Mouse (Mus musculus) liver, embryonic 15.5 days (tissue): ENCODE results near the gene Ddx25. TPM values are rescaled to one million over a fixed set of nuclear protein-coding genes. Genes with fewer than 3 reads are reported as not detected.

Source experiments
- ATAC-seq: fragments of 200-750 bp; cut with Nextera tagmentation; 2 replicates; pipeline ENCODE4 v1.8.0; 2017; ENCODE audit warnings: moderate number of reproducible peaks, mild to moderate bottlenecking, moderate library complexity; ENCODE audit not compliant: insufficient read depth
- H3K27ac ChIP-seq: fragments of 300-500 bp; sonication (generic); replicated peaks from 2 replicates; pipeline ENCODE4 v1.5.1; 2015; ENCODE audit warnings: mild to moderate bottlenecking, inconsistent platforms
- H3K27me3 ChIP-seq: fragments of 300-500 bp; sonication (generic); 2 replicates; pipeline ENCODE4 v1.6.1; 2015; ENCODE audit warnings: mild to moderate bottlenecking, inconsistent platforms
- H3K36me3 ChIP-seq: fragments of 300-500 bp; sonication (generic); replicated peaks from 2 replicates; pipeline ENCODE4 v1.6.1; 2015; ENCODE audit warnings: moderate library complexity, mild to moderate bottlenecking, inconsistent platforms
- H3K4me1 ChIP-seq: fragments of 300-500 bp; sonication (generic); replicated peaks from 2 replicates; pipeline ENCODE4 v1.6.1; 2015; ENCODE audit warnings: inconsistent platforms
- H3K4me2 ChIP-seq: fragments of 300-500 bp; sonication (generic); 2 replicates; pipeline ENCODE4 v1.6.1; 2015; ENCODE audit warnings: moderate library complexity, mild to moderate bottlenecking, inconsistent platforms
- H3K4me3 ChIP-seq: fragments of 300-500 bp; sonication (generic); replicated peaks from 2 replicates; pipeline ENCODE4 v1.5.1; 2015; ENCODE audit warnings: mild to moderate bottlenecking, inconsistent platforms
- H3K9ac ChIP-seq: fragments of 300-500 bp; sonication (generic); 2 replicates; pipeline ENCODE4 v1.6.1; 2015; ENCODE audit warnings: moderate library complexity, mild to moderate bottlenecking, inconsistent platforms
- H3K9me3 ChIP-seq: fragments of 300-500 bp; sonication (generic); replicated peaks from 2 replicates; pipeline ENCODE4 v1.6.1; 2016; ENCODE audit warnings: inconsistent platforms
- WGBS: fragments of 180-500 bp; shearing (Covaris S2); methylation state at CpG from one replicate; pipeline ENCODE4 v1.1.7; 2015; ENCODE audit warnings: mixed read lengths; ENCODE audit not compliant: insufficient replicate concordance; 5-methylcytosine and 5-hydroxymethylcytosine counted together
- polyA plus RNA-seq: library from polyadenylated mRNA; unstranded; fragments of >200 nt; fragmentation: Nextera tagmentation; extraction: Ambion mirVana; gene quantifications from 2 replicates; pipeline ENCODE4 v1.2.1, GENCODE M21; 2015

Ddx25 gene
- polyA plus RNA-seq, 1 experiment from 2014 or later: 0.14 TPM

- ATAC-seq: no peak
- H3K4me1 ChIP-seq: peaks cover 3% of the 10 kb centered on the region; the same call in 1 of the 2 replicates
- H3K27me3 ChIP-seq: no peaks in the 10 kb centered on the region
These were observed 19.2 kb downstream of the Ddx25 start for GRCm38 (mm10) chr9:35539001-35539750.

DNA sequence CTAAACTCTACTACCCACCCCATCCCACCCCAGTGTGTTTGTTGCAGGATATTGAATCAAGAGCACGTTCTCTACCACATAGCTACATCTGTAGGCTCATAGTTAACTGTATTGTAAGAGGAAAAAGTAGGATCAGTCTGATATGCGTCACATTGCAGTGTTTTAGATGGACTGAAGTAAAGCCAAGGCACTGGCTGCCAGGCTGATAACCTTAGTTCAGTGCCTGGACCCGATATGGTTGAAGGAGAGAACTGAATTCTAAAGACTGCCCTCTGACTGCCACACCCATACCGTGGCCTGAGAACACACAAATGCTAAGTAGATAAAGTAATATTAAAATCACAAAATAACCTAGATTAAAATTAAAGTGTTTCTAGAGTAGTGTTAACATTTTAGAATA is 22.5 kb downstream of the Ddx25 start:
- H3K27ac ChIP-seq: no peak overlapping the region
- no peak overlapping the region for H3K9ac ChIP-seq
- H3K27me3 ChIP-seq: no peaks in the 10 kb centered on the region
- H3K36me3 ChIP-seq: no peaks in the 10 kb centered on the region
- no peak overlapping the region for H3K4me3 ChIP-seq
- no peak overlapping the region for H3K4me2 ChIP-seq
- no peak for ATAC-seq
- 35% methylated on average over 4 of the region's 4 CpGs for WGBS
- no peaks in the 10 kb centered on the region for H3K9me3 ChIP-seq
- peaks cover 3% of the 10 kb centered on the region; the same call in 1 of the 2 replicates for H3K4me1 ChIP-seq

More at GRCm38 (mm10) chr9:35539001-35539750, 19.2 kb downstream of the Ddx25 start:
- no peak overlapping the region for H3K4me2 ChIP-seq
- no peak overlapping the region for H3K4me3 ChIP-seq
- no peak overlapping the region for H3K27ac ChIP-seq
- H3K9me3 ChIP-seq: no peaks in the 10 kb centered on the region
- 68% methylated on average over 13 of the region's 13 CpGs for WGBS
- H3K9ac ChIP-seq: no peak overlapping the region
- no peaks in the 10 kb centered on the region for H3K36me3 ChIP-seq

- H3K27me3 ChIP-seq: no peaks in the 10 kb centered on the region
- ATAC-seq: no peak
- no peak overlapping the region for H3K27ac ChIP-seq
- H3K4me1 ChIP-seq: peaks cover 3% of the 10 kb centered on the region; the same call in 1 of the 2 replicates
- WGBS: 6% methylated on average over 2 of the region's 2 CpGs
- no peak overlapping the region for H3K9ac ChIP-seq
- no peak overlapping the region for H3K4me3 ChIP-seq
- no peak overlapping the region for H3K4me2 ChIP-seq
- H3K36me3 ChIP-seq: no peaks in the 10 kb centered on the region
- H3K9me3 ChIP-seq: no peaks in the 10 kb centered on the region
These were observed 23.2 kb downstream of the Ddx25 start for GRCm38 (mm10) chr9:35535110-35535509.

DNA sequence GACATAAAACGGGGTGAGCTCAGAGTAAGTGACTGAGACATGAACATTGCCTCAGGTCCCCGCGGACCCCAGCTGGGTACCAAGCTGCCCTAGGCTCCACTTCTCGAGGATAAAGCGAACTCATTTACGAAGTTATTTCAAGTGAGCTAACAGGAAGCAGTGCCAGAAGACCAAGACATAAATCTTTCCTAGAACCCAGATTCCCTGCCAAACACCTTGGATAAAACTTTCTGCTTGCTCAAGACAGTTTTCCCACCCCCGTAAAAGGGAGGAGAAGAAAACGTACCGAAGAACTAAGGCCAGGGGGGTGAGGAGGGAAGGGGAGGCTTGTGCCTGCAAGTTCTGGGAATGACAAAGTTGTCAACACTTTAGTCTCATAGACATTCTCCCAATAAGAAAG is 25.1 kb downstream of the Ddx25 start:
- H3K27me3 ChIP-seq: no peaks in the 10 kb centered on the region
- no peak overlapping the region for H3K4me2 ChIP-seq
- 61% methylated on average over 9 of the region's 9 CpGs for WGBS
- H3K4me3 ChIP-seq: no peak overlapping the region
- H3K36me3 ChIP-seq: no peaks in the 10 kb centered on the region
- peaks cover 3% of the 10 kb centered on the region; the same call in 1 of the 2 replicates for H3K4me1 ChIP-seq
- H3K9ac ChIP-seq: no peak overlapping the region
- no peak for ATAC-seq
- no peaks in the 10 kb centered on the region for H3K9me3 ChIP-seq
- H3K27ac ChIP-seq: no peak overlapping the region

DNA sequence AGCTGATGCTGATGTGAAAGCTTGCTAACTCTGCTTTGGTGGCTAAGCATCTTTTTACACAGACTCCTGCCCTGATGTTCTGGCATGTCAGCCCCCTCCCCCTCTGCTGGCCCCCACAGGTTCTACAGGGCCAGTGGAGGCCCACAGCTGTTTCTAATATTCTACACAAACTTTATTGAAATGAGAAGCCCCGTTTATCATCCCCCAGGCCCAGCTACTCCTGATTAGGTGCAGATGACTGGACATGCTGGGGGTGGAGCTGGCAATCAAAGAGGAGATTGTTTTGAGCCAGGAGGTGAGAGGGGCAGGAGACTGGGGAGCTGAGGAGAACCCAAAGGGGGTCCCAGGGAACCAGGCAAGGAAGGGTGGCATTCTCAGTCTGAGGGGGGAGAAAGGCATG is 28.5 kb downstream of the Ddx25 start:
- Histone ChIP-seq H3K4me1 (no peaks in the 10 kb centered on the region), H3K27ac (no peak overlapping the region), H3K4me3 (no peak overlapping the region), H3K9me3 (no peaks in the 10 kb centered on the region), H3K4me2 (no peak overlapping the region), H3K9ac (no peak overlapping the region), H3K36me3 (no peaks in the 10 kb centered on the region), H3K27me3 (no peaks in the 10 kb centered on the region)
- 40% methylated on average over 1 of the region's 1 CpGs for WGBS
- ATAC-seq: no peak

DNA sequence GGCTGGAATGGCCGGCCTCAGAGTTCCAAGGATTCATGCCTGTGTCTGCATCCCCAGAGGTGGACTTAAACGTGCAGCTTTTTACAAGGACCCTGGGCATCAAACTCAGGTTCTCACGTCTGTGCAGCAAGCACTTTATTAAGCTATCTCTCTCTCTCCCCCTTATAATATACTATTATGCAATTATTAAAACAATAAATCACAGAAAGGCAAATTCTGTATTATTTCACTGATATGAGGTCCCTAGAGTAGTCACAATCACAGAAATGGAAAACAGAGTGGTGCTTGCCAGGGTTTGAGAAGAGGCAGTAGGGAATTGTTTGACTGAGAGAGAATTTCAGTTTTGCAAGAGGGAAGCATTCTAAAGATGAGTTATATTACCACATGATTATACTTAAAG is 29.2 kb downstream of the Ddx25 start:
- Histone ChIP-seq H3K27ac (no peak overlapping the region), H3K4me1 (no peaks in the 10 kb centered on the region), H3K36me3 (no peaks in the 10 kb centered on the region), H3K9me3 (no peaks in the 10 kb centered on the region), H3K9ac (no peak overlapping the region), H3K27me3 (no peaks in the 10 kb centered on the region), H3K4me2 (no peak overlapping the region), H3K4me3 (no peak overlapping the region)
- no peak for ATAC-seq
- WGBS: 40% methylated on average over 3 of the region's 3 CpGs

GRCm38 (mm10) chr9:35523941-35524411 is 34.4 kb downstream of the Ddx25 start:
- Histone ChIP-seq H3K27ac (no peak overlapping the region), H3K9me3 (no peaks in the 10 kb centered on the region), H3K4me1 (0 out of 2 replicates have a peak, but pooled peaks cover 4% of the 10 kb centered on the region), H3K4me3 (no peak overlapping the region), H3K4me2 (no peak overlapping the region), H3K9ac (no peak overlapping the region), H3K36me3 (no peaks in the 10 kb centered on the region), H3K27me3 (no peaks in the 10 kb centered on the region)
- no peak for ATAC-seq
- WGBS: 18% methylated on average over 7 of the region's 7 CpGs

DNA sequence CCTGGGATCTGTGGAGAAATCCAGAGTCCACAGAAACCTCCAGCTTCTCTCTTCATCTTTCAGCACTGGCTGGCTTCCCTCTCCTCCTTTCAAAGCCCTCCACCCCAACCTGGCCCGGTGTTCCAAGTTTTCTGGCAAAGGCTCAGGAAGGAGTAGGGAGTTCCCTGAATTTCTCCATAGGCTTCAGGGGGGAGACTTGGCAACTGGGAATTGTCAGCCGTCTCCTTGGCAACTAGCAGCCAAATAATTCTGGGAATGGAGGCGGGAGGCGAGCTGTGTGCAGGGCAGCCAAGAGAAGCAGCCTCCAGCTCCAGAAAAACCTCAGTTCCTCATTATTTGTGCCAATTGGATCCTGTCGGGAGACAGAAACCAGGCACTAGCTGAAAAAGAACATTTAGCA is 34.8 kb downstream of the Ddx25 start:
- Histone ChIP-seq H3K27me3 (no peaks in the 10 kb centered on the region), H3K4me3 (no peak overlapping the region), H3K9me3 (no peaks in the 10 kb centered on the region), H3K27ac (no peak overlapping the region), H3K36me3 (no peaks in the 10 kb centered on the region), H3K4me2 (no peak overlapping the region), H3K4me1 (0 out of 2 replicates have a peak, but pooled peaks cover 4% of the 10 kb centered on the region), H3K9ac (no peak overlapping the region)
- 63% methylated on average over 5 of the region's 5 CpGs for WGBS
- ATAC-seq: no peak

GRCm38 (mm10) chr9:35522821-35523515 is 35.4 kb downstream of the Ddx25 start:
- Histone ChIP-seq H3K36me3 (no peaks in the 10 kb centered on the region), H3K27me3 (no peaks in the 10 kb centered on the region), H3K4me3 (no peak overlapping the region), H3K9ac (no peak overlapping the region), H3K9me3 (no peaks in the 10 kb centered on the region), H3K27ac (no peak overlapping the region), H3K4me2 (no peak overlapping the region), H3K4me1 (0 out of 2 replicates have a peak, but pooled peaks cover 4% of the 10 kb centered on the region)
- ATAC-seq: no peak
- WGBS: 37% methylated on average over 1 of the region's 1 CpGs

- WGBS: 61% methylated on average over 2 of the region's 2 CpGs
- no peak overlapping the region for H3K4me3 ChIP-seq
- H3K27me3 ChIP-seq: no peaks in the 10 kb centered on the region
- H3K9ac ChIP-seq: no peak overlapping the region
- H3K9me3 ChIP-seq: no peaks in the 10 kb centered on the region
- no peaks in the 10 kb centered on the region for H3K36me3 ChIP-seq
- H3K4me2 ChIP-seq: no peak overlapping the region
- H3K4me1 ChIP-seq: 0 out of 2 replicates have a peak, but pooled peaks cover 4% of the 10 kb centered on the region
- no peak overlapping the region for H3K27ac ChIP-seq
- no peak for ATAC-seq
These were observed 36.1 kb downstream of the Ddx25 start for GRCm38 (mm10) chr9:35522241-35522640.

- Histone ChIP-seq H3K36me3 (no peaks in the 10 kb centered on the region), H3K4me1 (0 out of 2 replicates have a peak, but pooled peaks cover 4% of the 10 kb centered on the region), H3K4me2 (no peak overlapping the region), H3K27ac (no peak overlapping the region), H3K9me3 (no peaks in the 10 kb centered on the region), H3K27me3 (no peaks in the 10 kb centered on the region), H3K4me3 (no peak overlapping the region), H3K9ac (no peak overlapping the region)
- WGBS: 52% methylated on average over 6 of the region's 6 CpGs
- ATAC-seq: no peak
These were observed 37.5 kb downstream of the Ddx25 start for GRCm38 (mm10) chr9:35520631-35521348.
